Mouse (Mus musculus): ENCODE results near the gene Gm10577. TPM values are rescaled to one million over a fixed set of nuclear protein-coding genes. Genes with fewer than 3 reads are reported as not detected.
A peak's percentile ranks its signal among the peaks of the same experiment; 100 is the strongest.

Gene Gm10577
- polyA plus RNA-seq (2012; ENCODE audit: insufficient read depth, insufficient read length, low replicate concordance, missing spikeins), result not detected in 2 replicates

DNA sequence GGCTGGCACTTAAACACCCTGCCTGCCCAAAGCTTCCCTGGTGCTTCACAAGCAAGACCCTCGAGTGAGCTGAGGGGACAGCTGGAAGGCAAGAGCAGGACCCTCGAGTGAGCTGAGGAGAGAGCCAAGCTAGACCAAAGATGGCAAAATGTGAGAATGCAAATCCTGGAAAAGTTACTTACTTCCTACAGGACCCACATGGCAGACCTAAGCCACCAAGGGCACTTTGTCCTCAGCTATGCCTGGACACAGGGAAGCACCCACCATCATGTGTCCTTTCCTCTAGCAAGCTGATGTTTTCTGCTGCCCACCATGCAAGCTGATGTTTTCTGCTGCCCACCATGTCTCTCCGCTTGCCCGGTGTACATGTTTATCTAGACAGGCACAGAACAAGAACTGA lies at the start of gene Gm10577:
TSS of gene Gm10577 (minus strand) at position 101 of the 400 bp plus-strand sequence.
- Histone ChIP-seq H3K27ac (ENCODE audit: insufficient read depth, low read depth, low read length) (no peak within 1 kb of the TSS), H3K4me1 (ENCODE audit: control insufficient read depth, insufficient read depth, low read length) (no peaks in the 10 kb centered on the region), H3K4me3 (ENCODE audit: insufficient read depth, low read depth, low read length) (no peak within 1 kb of the TSS)
- no peak for TF ChIP-seq CTCF (IDR thresholded peaks at IDR 0.05; ENCODE audit: insufficient read depth, low read depth, low read length)
- WGBS, result 81% methylated on average over 4 of the region's 4 CpGs

DNA sequence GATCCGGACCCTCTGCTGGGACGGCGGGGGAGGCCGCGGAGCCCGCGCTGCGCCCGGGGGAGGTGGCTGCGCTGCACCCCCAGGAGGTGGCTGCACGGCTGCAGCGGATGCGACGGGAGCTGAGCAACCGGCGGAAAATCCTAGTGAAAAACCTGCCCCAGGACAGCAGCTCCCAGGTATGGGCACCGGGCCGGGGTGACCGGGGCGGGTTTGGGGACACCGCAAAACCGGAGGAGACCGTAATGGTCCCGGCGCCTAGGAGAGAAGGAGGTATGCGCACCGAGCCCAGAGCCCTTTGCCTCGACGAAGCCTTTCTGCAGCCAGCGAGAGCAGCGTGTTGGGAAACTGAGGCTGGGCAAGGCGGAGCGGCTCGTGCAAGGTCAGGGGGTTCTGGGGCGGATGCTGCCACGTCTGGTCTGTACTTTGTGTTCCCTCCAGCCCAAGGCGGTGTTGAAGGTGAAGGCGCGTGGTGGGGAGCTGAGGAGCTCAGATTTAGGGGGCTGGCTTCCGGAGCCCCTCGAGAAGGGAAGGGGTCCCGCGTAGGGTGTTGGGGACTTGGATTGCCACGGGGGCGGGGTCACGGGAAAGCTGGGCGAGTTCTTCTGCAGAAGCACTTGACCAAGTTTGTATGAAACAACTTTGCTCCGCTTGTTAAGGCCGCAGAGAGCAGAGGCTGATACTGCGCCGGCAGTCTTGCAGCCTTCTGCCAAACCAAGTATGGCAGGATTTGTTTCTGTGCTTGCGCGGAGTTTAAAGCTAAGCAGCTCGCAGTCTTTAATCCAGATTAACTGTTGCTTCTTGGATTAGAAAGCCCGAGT lies 48.9 kb upstream of the Gm10577 start:
- WGBS, result 4% methylated on average over 55 of the region's 55 CpGs
- Histone ChIP-seq H3K4me3 (ENCODE audit: insufficient read depth, low read depth, low read length) (peak overlapping the region; percentile 68), H3K4me1 (ENCODE audit: control insufficient read depth, insufficient read depth, low read length) (peaks cover 14% of the 10 kb centered on the region), H3K27ac (ENCODE audit: insufficient read depth, low read depth, low read length) (no peak overlapping the region)
- TF ChIP-seq POLR2A (IDR thresholded peaks at IDR 0.05; ENCODE audit: insufficient read depth, low read depth, low read length) (no peak), CTCF (IDR thresholded peaks at IDR 0.05; ENCODE audit: insufficient read depth, low read depth, low read length) (no peak)

DNA sequence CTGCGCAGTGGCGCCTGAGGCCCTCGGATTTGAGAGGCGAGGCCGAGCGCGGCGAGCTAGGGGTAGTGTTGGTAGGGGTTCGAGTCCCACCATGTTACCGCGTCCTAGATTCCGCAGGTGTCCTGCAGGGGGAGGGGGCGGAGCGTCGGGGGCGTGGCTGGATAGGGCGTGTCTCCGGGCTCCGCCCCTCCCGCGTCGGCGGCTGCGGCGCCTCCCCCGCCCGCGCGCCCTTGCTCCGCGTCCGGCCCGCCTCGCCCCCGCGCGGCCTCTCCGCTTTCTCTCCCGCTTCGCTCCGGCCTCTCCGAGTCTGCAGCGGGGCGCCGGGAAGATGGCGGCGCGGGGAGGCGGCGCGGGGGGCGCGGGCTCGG lies 48.3 kb upstream of the Gm10577 start, which contains the start of gene Raver2:
TSS of gene Raver2 (plus strand) at position 198 of the 368 bp plus-strand sequence.
- peaks cover 14% of the 10 kb centered on the region for H3K4me1 ChIP-seq (ENCODE audit: control insufficient read depth, insufficient read depth, low read length)
- 5% methylated on average over 52 of the region's 54 CpGs for WGBS
- peak within 1 kb of the TSS; percentile 68 for H3K4me3 ChIP-seq (ENCODE audit: insufficient read depth, low read depth, low read length)
- H3K27ac ChIP-seq (ENCODE audit: insufficient read depth, low read depth, low read length), result no peak within 1 kb of the TSS
- TF ChIP-seq CTCF (IDR thresholded peaks at IDR 0.05; ENCODE audit: insufficient read depth, low read depth, low read length), result no peak
- no peak for TF ChIP-seq POLR2A (IDR thresholded peaks at IDR 0.05; ENCODE audit: insufficient read depth, low read depth, low read length)

DNA sequence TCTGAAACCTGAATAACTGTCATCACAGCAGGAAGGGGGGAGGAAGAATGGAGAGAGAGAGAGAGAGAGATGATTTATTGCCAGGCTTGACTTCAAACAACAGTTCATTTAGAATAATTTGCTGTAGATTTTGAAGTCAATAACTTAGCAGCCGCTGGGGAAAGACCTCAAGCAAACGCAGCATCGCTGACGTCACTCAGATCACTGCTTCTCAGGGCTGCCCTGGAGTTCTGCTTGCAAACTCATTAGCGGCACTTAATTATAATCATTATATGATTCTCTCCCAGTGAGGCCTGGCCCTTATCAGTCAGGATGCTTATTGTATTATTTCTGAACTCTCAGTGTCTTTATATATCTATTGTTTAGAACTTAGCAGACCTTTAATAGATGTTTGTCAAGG lies 45.9 kb upstream of the Gm10577 start:
- no peak overlapping the region for H3K27ac ChIP-seq (ENCODE audit: insufficient read depth, low read depth, low read length)
- 17% methylated on average over 5 of the region's 5 CpGs for WGBS
- H3K4me1 ChIP-seq (ENCODE audit: control insufficient read depth, insufficient read depth, low read length), result peaks cover 14% of the 10 kb centered on the region
- TF ChIP-seq POLR2A (IDR thresholded peaks at IDR 0.05; ENCODE audit: insufficient read depth, low read depth, low read length) (no peak), CTCF (IDR thresholded peaks at IDR 0.05; ENCODE audit: insufficient read depth, low read depth, low read length) (no peak)
- H3K4me3 ChIP-seq (ENCODE audit: insufficient read depth, low read depth, low read length), result no peak overlapping the region

DNA sequence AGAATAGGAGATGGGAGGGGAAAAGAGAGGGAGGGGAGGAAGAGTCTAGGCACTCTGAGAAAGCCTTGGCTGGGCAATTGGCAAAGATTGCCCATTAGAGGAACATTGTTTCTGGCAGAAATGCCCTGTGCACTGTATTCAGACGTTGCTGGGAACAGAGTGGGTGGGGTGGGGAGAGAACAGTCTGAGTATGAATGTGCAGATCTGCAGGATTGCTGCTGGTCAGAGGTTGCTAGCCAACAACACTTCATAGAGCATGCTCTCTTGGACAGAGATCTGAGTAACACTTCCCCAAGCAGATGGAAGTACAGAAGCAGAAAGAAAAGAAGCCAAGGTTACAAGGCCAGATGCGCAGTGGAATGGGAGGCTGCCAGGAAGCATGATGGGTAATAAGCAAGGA lies 41.6 kb upstream of the Gm10577 start:
- Histone ChIP-seq H3K4me3 (ENCODE audit: insufficient read depth, low read depth, low read length) (no peak overlapping the region), H3K4me1 (ENCODE audit: control insufficient read depth, insufficient read depth, low read length) (peaks cover 3% of the 10 kb centered on the region), H3K27ac (ENCODE audit: insufficient read depth, low read depth, low read length) (no peak overlapping the region)
- WGBS, result 37% methylated on average over 2 of the region's 2 CpGs
- no peak for TF ChIP-seq POLR2A (IDR thresholded peaks at IDR 0.05; ENCODE audit: insufficient read depth, low read depth, low read length)
- TF ChIP-seq CTCF (IDR thresholded peaks at IDR 0.05; ENCODE audit: insufficient read depth, low read depth, low read length), result no peak

DNA sequence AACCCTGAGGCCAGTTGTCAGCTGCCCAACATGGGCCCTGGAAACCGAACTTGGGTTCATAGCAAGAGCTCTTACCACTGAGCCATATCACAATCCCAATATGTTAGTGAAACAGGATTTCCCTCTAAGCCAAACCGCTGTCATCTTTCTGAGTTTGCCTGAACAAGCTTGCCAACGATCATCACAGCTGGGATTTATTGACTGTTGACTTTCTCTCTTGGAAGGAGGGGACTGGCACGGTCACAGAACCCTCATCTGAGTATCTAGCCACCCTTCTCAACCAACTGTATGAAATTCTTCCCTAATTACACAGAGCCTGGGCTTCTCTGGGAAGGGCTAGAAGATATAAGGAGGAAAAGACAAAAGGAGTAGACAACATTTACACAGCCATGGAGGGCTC lies 26.1 kb upstream of the Gm10577 start:
- H3K27ac ChIP-seq (ENCODE audit: insufficient read depth, low read depth, low read length), result no peak overlapping the region
- TF ChIP-seq POLR2A (IDR thresholded peaks at IDR 0.05; ENCODE audit: insufficient read depth, low read depth, low read length) (no peak), CTCF (IDR thresholded peaks at IDR 0.05; ENCODE audit: insufficient read depth, low read depth, low read length) (no peak)
- H3K4me3 ChIP-seq (ENCODE audit: insufficient read depth, low read depth, low read length), result no peak overlapping the region
- no peaks in the 10 kb centered on the region for H3K4me1 ChIP-seq (ENCODE audit: control insufficient read depth, insufficient read depth, low read length)
- 82% methylated on average over 4 of the region's 4 CpGs for WGBS

DNA sequence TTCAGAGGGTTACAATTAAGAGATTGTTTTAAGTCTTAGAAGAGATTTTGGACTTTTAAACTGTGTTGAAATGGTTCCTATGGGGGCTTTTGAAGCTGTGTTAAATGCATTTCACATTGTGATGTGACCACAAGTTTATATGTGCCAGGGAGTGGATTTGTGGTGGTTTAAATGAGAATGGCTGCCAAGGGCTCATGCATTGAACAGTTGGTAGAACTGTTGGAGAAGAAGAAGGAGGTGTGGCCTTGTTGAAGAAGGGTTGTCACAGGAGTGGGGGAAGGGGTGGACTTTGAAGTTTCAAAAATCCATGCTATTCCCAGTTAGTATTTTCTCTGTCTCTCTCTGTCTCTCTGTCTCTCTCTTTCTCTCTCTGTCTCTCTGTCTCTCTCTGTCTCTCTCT lies 23.7 kb upstream of the Gm10577 start:
- H3K4me1 ChIP-seq (ENCODE audit: control insufficient read depth, insufficient read depth, low read length), result no peaks in the 10 kb centered on the region
- H3K4me3 ChIP-seq (ENCODE audit: insufficient read depth, low read depth, low read length), result no peak overlapping the region
- H3K27ac ChIP-seq (ENCODE audit: insufficient read depth, low read depth, low read length), result no peak overlapping the region
- no peak for TF ChIP-seq CTCF (IDR thresholded peaks at IDR 0.05; ENCODE audit: insufficient read depth, low read depth, low read length)
- no peak for TF ChIP-seq POLR2A (IDR thresholded peaks at IDR 0.05; ENCODE audit: insufficient read depth, low read depth, low read length)

DNA sequence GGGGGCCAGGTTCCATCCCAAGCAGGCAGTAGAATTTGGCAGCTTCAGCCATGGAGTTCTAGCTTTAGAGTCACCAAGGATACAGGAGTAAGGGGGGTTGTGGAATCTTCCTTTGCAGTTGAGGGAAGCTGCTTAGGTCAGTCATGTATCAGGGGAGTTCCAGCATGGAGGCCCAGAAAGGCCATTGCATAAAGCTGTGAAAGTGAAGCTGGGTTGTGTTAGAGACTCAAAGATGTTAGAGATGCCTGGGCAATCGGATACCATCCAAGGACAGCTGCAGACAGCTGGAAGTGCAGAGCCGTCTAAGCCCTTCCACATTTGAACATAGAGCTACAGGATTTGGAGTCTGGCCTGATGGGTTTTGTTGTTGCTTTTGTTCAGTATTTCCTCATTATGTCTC lies 23.2 kb upstream of the Gm10577 start:
- WGBS, result 85% methylated on average over 2 of the region's 2 CpGs
- Histone ChIP-seq H3K27ac (ENCODE audit: insufficient read depth, low read depth, low read length) (no peak overlapping the region), H3K4me1 (ENCODE audit: control insufficient read depth, insufficient read depth, low read length) (no peaks in the 10 kb centered on the region), H3K4me3 (ENCODE audit: insufficient read depth, low read depth, low read length) (no peak overlapping the region)
- TF ChIP-seq CTCF (IDR thresholded peaks at IDR 0.05; ENCODE audit: insufficient read depth, low read depth, low read length) (no peak), POLR2A (IDR thresholded peaks at IDR 0.05; ENCODE audit: insufficient read depth, low read depth, low read length) (no peak)

DNA sequence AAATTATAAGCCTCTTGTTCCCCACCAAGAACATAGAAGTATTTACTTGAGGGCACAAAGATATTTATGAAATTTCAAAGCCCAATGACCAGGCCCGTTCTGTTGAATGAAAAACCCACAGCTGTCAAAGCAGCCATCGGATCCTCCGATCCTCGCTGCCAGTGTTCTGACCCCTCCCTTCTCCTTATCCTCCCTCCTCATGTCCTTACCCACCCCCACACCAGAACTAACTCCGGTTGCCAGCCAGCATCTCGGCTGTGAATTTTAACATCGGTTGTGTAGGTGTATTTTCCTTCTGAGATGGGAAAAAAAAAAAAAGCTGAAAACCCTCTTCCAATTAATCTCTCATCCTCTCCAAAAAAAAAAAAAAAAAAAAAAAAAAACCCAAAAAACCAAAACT lies 16.7 kb upstream of the Gm10577 start:
- 67% methylated on average over 7 of the region's 7 CpGs for whole genome bisulfite sequencing
- Histone ChIP-seq H3K4me1 (ENCODE audit: control insufficient read depth, insufficient read depth, low read length) (0 out of 2 replicates have a peak, but pooled peaks cover 2% of the 10 kb centered on the region), H3K4me3 (ENCODE audit: insufficient read depth, low read depth, low read length) (no peak overlapping the region), H3K27ac (ENCODE audit: insufficient read depth, low read depth, low read length) (no peak overlapping the region)
- TF ChIP-seq CTCF (IDR thresholded peaks at IDR 0.05; ENCODE audit: insufficient read depth, low read depth, low read length), result no peak
- TF ChIP-seq POLR2A (IDR thresholded peaks at IDR 0.05; ENCODE audit: insufficient read depth, low read depth, low read length), result no peak

Measured in olfactory bulb, adult 2 months (tissue).